Mouse (Mus musculus): ENCODE data around the gene Cacna2d4.
A peak's percentile ranks its signal among the peaks of the same experiment; 100 is the strongest.

Gene Cacna2d4

DNA sequence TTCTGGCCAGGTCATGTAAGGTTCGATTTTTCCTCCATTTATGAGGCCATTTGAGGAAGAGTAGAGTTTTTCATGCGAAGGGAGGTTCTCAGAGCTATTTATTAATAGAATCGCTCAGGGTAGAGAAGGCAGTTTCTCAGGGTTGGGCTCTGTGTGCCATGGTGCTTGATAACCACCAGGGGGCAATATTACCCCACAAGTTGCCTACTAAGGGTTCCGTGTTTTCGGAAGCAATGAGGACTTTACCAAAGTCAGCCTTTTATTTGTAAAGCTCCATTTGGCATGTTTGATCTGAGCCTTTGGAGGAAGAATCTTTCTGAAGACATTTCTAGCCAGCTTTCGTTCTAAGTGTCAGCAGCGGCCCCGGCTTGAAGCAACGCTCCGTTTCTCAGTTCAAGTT is 16.0 kb upstream of the Cacna2d4 start:
- DNase-seq (ENCODE audit: low spot score in 2 of 2) = peak in 1 of 2 experiments; percentile 57

DNA sequence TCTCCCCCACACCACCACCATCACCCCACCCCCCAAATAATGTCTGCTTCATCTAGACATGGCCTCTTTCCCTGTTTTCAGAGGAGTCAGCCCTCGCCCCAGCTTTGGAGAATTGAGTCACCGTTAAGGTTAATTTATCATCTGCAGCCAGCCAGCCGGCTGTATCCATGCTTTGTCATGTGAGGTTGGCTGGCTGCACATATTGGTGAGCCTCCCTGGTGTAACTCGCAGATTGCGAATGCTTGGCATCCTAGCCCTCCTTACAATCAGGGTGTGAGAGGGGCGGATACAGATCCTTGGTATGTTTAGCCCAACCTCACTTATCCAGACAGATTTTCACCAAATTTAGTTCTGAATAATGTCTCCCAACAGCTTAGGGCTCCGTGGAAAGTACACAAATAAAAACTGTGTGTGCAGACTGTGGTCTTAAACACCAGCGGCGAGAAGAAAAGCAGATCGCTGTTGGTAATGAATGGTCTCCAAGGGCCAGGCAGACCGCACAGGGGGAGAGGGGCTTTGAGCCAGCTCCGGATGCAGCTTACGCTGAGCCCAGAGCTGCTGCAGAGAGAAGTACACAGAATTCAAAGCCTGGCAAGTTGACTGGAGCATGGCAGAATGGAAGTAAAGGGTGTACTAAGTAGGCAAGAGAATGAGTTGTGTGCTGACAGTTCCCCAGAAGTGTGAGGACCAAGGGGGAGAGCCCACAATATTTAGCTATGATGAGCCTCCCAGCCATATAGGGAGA is 11.7 kb upstream of the Cacna2d4 start:
- no peak for DNase-seq (ENCODE audit: low spot score in 2 of 2)

DNA sequence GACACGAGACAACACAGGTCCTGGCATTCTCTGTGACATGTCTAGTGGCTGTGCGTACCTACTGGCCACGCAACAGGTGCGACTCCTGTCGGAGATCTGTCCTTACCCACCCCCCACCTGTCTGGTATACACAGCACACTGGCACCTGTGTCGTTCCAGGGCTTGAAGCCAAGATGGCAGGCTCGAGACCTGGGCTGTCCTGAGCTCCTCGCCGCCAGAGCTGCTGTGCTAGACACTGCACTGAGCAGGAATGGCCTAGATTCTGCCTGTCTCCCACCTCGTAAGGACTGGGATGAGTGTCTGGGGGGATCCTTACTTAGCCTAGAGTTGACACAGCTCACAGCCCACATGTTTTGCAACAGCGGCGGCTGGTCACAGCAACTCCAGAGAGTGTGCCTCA is 11.1 kb upstream of the Cacna2d4 start:
- no peak for DNase-seq (ENCODE audit: low spot score in 2 of 2)

DNA sequence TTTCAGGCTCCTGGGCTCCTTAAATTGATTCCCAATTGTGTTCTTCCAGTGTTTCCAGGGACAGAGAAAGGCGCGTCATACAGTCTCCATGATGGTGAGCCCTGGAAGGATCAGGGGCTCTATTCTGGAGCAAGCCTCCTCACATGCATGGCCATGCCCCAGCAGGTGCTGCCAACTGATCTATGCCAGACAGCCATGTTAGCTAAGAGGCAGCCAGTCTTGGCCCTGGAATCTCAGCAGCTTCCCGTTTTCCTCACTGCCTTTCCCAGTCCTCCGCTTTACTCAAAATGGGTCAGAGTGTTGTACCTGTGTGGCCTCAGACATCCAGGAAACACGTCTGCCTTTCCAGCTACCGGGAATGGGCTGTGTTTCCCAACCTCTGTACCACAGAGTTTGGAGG is 10.6 kb upstream of the Cacna2d4 start:
- DNase-seq (ENCODE audit: low spot score in 2 of 2) = no peak

DNA sequence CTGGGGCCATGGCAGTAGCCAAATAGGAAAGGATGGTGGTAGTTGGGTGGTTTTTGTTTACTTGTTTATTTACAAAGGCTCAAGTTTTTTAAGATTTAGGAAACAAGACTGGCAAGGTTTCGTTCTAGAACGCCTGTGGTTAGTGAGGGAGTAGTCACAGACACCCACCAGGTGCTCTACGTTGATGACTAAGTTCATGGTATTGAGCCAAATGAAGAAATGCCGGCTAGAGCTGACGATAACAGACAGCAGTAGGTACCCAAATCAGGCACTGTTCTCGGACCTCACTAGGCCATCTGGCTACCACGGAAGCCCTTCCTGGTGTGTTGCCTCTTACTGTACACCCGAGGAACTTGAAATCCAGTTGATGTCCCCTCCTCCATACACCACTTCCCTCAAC is 9.3 kb upstream of the Cacna2d4 start:
- DNase-seq (ENCODE audit: low spot score in 2 of 2) = no peak

DNA sequence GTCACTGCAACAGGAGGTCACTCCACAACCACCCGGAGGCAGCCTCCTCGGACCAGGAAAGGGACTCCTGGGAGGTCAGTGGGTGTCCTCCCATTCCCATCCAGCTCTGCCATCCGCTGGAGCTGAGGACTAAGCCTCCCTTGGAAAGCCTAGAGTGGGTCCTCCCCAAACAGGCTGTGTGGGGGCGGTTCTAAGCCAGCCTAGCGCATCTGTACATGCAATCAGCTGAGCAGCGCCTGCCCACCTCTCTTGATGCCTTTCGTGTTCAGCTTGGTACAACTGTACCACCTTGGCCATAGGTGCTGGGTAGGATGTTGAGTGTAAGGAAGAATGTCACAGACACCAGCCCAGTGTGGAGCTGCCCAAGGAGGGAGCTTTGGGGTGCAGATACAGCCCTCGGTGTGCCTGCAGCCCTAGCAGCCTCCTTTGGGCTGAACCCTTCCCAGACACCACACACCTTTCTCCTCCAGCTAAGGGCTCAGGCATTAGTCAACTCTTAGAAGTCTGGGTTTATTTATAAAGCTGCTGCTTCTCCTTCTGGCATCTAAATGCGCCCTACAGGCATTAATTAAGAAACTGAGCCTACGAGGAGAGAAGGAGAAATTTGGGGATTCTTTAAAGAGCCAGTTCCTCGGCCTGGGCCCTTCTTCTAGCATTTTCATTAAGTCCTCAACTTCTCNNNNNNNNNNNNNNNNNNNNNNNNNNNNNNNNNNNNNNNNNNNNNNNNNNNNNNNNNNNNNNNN is 7.3 kb upstream of the Cacna2d4 start:
- no peak for DNase-seq (ENCODE audit: low spot score in 2 of 2)

DNA sequence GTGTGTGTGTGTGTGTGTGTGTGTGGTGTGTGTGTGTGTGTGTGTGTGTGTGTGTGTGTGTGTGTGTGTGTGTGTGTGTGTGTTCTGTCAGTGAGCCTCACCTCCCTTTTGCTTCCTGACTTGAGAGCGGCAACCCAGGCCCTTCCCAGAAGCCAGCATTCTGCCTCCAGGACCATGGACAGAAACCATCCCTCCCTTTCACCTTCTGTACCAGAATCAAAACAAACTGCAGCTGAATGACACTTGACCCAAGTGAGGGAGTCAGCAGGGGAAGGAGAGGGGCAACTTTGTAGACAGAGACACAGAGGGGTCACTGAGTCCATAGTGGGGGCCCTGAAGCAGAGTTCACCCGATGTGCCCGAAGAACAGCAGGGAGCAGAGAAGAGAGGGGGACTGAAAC is 3.3 kb upstream of the Cacna2d4 start:
- DNase-seq (ENCODE audit: low spot score in 2 of 2) = no peak

DNA sequence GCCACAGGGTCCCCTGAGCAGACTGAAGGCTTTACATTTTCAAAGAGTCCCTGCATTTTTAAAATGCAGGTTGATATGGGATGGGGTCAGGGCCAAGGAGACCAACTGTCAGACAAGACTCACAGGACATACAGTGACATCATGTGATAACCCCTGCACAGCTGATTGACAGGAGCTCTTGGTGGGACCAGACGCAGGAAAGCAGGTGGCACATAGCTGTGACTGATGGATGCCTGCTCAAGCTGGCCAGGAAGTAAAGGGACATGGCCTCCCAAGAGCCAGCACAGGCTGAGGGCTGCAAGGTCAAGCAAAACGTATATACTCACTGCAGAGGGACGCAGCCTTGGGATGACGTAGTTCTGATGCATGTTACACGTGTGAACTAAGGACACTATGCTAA is 885 bp upstream of the Cacna2d4 start:
- DNase-seq (ENCODE audit: low spot score in 2 of 2) = no peak

DNA sequence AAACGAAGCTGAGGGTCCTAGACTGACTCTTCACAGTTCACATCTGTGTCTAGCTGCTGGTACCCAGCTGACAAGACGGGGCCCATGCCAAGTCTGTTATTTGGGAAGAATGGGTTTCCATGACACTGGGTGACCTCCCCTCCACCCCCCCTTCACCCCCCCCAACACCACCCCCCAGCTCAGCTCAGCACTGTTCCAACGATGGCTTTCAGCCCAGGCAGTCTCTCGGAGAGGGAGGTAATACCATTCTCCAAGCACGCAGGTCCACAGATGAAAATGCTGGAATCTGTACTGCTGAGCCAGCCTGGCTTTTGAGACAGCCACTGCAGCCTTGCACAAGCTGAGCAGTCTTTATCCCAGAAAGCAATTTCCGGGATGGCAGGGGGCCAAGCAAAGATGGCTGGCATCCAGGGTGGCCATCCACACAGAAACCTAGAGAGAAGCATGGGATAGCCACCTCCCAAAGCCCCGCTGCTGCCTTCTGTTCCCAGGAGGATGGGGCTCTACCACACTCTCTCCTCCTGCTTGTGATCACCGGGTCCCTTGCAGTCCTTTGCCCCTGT is 1.2 kb downstream of the Cacna2d4 start:
- DNase-seq (ENCODE audit: low spot score in 2 of 2) = peak; percentile 54 to 61

DNA sequence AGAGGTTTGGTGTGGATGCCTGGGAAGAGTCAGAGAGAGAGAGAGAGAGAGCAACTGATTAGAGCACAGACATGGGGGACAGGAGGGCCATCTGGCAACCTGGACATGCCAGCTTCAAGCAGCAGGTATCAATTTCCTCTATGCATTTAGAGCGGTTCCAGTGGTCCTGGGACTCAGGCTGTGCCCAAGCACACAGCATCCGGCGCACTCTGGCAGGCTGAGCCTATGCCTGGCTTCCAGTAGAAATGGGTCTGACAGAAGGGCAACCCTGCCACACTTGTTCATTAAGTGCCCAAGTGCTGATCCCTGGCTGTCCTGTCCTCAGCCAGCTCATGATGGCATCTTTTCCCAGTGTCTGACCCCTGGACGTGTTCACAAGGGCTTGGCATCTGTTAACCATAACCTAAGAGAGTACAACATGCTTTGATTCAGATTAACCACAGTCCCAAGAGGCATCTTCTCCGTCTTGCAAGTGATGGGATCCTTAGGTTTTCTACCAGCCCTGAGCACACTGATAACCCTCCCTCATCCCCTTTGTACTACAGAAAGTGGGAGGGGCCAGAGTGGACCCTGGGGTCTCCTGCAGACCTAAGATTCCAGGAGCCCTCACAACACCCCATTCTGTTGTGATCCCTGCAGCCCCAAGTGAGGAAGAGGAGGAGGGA is 3.1 kb downstream of the Cacna2d4 start:
- DNase-seq (ENCODE audit: low spot score in 2 of 2) = no peak

DNA sequence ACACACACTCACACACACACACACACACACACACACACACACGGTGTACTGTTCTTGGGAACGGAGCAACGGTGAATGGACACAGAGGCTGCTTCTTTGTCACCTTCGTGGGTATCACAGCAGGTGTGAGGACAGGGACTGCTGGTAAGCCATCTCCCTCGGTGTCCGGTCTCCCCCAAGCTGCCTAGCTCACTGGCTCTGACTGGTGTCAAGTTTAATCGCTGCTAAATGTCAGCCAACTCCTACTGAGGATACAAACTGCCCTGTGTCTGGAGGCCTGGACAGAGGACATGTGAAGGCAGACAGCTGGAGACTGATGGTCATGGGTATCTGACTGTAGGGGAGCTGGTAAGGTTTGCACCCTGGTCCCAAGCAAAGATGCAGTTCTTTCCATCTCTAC is 3.9 kb downstream of the Cacna2d4 start:
- DNase-seq (ENCODE audit: low spot score in 2 of 2) = no peak

DNA sequence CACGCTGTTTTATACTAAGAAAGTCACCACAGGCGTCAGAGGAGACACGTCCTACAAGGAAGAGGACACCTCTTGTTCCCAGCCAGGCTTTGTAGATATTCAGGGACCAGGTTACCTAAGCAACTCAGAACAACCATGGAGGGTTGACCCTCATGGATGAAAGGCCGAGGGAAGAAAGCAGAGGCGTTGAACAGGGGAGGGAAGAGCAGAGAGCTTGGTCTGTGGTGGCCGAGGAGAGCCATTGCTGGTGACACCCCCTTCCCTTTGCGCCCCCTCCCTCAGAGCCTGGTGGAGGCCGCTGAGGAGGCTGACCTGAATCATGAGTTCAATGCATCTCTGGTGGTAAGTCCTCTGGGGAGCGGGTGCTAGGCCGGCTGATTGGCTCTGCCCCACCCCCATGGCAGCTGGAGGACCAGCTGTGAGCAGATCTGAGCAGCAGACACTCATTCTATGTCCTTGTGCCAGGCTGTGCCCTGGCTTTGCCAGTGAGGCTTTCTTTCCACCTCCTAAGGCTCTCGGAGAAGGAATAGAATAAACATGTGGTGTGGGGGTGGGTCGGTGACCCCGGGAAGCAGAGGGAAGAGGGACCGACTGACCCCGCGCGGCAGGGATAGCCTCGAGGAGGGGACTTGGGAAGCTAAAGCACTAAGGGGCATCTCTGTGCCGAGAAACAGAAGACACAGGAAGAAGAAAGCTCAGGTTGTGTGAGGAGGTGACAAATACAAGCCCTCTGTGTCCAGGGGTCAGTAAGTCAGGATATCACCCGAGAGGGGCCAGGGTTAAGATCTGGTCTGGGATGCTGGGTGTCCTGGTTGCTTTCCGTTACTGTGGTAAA is 4.8 kb downstream of the Cacna2d4 start:
- no peak for DNase-seq (ENCODE audit: low spot score in 2 of 2)

DNA sequence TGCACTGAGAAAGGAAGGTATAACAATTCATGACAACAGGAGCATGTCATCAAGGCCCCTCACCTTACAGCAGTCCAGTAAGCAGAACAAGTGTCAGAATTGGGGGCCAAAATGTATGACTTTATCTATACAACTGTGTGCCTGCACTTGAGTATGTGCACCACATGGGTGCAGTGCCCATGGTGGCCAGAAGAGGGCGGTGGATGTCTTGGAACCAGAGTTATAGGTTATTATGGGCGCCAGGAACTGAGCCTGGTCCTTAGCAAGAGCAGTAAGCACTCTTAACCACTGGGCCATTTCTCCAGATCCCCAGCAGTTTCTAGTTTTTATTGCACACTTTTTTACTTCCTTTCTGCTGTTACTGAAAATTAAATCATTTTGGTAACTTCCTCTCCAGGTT is 9.8 kb downstream of the Cacna2d4 start:
- no peak for DNase-seq (ENCODE audit: low spot score in 2 of 2)

DNA sequence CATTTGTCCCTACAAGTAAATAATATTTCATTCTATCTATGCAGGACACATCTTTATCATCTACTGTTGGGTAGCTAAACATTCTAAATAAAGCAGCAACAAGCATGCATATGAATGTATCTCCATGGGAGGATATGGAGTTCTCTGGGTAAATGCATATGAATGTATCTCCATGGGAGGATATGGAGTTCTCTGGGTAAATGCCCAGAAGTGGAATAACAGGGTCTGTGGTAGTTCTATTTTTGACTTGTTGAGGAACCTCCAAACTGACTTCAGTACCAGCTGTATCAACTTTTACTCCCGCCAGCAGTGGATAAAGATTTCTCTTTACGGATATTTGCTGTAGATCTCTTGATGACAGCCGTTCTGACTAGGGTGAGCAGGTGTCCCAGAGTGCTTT is 12.3 kb downstream of the Cacna2d4 start:
- no peak for DNase-seq (ENCODE audit: low spot score in 2 of 2)

DNA sequence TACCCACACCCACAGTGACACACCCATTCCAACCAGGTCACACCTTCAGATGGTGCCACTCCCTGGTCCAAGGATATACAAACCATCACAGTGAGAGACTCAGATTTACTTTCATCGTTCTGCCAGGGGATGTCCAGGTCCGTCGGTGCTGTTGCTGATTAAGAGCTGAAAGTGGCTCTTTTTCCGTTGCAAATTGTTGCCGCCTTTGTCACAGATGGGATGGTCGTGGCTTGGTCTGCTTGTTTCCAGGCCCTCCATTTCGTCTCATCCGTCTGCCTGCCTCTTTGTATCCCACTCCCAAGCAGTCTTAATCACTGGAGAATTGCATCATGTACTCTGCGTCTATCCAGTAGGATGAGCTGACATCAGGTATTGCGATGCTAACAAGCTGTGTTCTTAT is 13.4 kb downstream of the Cacna2d4 start:
- DNase-seq (ENCODE audit: low spot score in 2 of 2) = no peak

DNA sequence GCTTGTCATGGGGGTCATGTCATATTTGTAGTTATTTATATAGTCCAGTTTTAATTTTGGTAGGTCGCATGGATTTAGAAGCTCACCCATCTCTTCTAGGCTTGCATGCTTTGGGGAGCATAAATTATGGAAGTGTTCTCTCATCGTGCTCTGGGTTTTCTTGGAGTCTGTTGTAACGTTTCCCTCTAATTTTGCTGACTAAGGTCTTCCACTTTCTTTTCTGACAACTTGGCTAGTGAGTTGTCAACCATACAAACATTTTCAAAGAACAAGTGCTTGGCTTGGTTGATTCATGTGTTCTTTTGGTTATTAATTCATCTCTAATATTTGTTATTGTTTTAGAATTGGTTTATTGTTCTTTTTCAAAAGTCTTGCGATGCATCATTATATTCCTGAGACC is 15.4 kb downstream of the Cacna2d4 start:
- DNase-seq (ENCODE audit: low spot score in 2 of 2) = no peak

DNA sequence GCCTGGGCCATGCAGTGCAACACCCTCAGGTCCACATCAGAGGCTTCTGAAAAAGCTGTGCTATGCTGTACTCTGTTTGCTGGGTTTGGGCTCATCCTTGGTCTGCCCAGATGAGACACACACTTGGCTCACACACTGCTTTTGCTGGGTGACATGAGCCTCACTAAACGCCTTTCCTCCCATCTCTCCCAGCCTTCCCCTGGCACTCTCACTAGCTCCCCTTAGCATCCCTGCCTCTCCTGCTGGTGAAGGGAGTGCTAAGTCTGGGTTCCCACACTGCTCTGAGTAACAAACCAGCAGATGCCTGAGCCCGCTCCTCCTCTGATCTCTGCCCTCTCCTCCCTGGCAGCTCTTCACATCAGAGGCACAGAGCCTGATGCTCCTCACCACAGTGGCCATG is 40.4 kb downstream of the Cacna2d4 start:
- DNase-seq (ENCODE audit: low spot score in 2 of 2) = no peak

DNA sequence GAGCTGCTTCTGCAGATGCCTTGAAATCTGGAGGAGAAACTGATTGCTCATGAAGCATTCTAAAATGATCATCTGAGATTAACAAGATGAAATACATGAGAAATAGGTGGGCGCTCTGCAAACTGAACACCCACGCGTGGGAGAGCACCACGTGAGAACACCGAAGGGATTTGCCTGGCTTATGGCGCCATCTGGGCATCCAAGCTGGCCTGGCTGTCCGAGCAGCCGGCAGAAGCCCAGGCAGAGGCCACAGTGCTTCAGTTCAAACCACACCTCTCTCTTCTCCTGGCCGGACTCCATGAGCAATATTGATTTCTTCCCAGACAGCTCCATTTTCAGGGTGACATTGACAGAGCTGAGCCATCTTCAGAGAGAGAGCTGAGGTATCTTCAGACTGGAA is 44.4 kb downstream of the Cacna2d4 start:
- peak; percentile 25 for DNase-seq (ENCODE audit: low spot score in 2 of 2)

DNA sequence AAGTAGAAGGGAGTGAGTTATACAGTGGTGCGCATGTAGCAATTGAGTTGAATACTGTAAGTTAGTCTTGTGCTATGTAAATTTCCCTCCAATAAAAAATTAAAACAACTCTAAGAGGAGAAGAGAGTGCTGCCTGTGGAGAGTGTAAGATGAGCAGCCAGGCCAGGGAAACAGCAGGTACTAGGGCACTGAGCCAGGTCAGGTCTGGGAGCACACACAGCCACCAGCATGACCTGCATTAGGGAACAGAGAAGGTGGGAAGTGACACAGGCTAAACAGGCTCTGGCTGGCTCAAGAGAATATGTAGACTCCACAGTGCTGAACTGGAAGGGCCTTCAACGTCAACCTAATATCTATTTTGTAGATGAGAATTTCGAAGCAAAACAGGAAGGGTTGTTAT is 65.0 kb downstream of the Cacna2d4 start:
- no peak for DNase-seq (ENCODE audit: low spot score in 2 of 2)

DNA sequence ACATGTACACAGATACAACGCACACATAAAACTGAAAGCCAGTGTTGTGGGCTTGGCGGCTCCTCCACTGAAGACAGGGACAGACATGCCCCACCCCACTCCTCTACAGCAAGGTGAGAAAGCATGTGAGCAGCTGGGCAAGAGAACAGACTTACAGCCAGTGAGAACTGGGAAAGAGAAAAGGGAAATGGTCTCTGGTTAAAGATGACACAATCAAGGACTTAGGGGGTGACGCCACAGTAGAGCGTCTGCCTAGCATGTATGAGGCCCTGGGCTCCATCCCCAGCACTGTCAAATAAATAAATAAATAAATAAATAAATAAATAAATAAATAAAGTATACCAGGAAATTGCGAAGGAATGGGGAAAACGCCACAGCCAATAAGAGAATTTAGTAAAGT is 67.0 kb downstream of the Cacna2d4 start:
- no peak for DNase-seq (ENCODE audit: low spot score in 2 of 2)

DNA sequence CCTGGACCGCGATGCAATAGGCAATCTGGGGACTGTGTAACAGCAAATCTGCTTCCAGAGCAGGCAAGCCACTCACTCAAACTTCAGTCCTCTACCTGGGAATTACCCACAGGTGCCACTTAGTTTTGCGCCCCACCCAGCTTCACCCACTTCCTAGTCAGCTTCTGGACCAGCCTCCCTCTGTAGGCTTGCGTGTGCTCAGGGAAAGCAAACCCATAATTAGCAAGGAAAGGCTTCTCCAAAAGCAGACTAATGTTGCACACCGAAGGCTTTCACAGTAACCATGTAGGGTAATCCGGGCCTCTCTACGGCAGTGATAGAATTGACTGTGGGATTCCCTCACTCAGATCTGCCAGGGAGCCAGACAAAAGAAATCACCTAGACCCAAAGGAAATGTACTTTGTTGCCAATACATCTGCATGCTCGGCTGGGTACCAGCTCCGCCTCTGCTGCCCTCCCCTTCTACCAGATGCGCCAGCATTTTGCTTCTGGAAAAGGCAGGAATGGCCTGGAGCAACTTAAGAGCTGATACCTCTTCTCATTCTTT is 71.6 kb downstream of the Cacna2d4 start:
- DNase-seq (ENCODE audit: low spot score in 2 of 2) = peak in 1 of 2 experiments; percentile 7

All from frontal cortex, postnatal 25 days (tissue).